Mouse (Mus musculus) lung, adult 2 months (tissue): ENCODE measurements at regions not wholly inside any gene's neighbourhood (a gene's known extent, or its start where the extent isn't known, plus 50 kb on each side); places are given as distances from the start of the nearest gene placed in this dataset.

Experiments used
- CTCF ChIP-seq: fragments of 200-500 bp; IDR thresholded peaks from 2 replicates; pipeline ENCODE4 v1.5.1; 2011; ENCODE audit warnings: mild to moderate bottlenecking, low read length, control low read depth; ENCODE audit not compliant: insufficient read depth
- POLR2A ChIP-seq: fragments of 200-500 bp; IDR thresholded peaks from 2 replicates; pipeline ENCODE4 v1.6.1; 2011; ENCODE audit warnings: low read depth, mild to moderate bottlenecking, control low read depth, low read length, borderline replicate concordance; ENCODE audit errors: extremely low read depth

GRCm38 (mm10) chr13:82106032-82106431, 323.2 kb downstream of the Cetn3 start:
- no peak for TF ChIP-seq CTCF
- no peak for TF ChIP-seq POLR2A
